Mouse (Mus musculus): ENCODE measurements around the gene Tmem259. TPM values are rescaled to one million over a fixed set of nuclear protein-coding genes. Genes with fewer than 3 reads are reported as not detected.

Gene Tmem259
- polyA plus RNA-seq, 1 experiment from 2014 or later: 22.5 TPM

DNA sequence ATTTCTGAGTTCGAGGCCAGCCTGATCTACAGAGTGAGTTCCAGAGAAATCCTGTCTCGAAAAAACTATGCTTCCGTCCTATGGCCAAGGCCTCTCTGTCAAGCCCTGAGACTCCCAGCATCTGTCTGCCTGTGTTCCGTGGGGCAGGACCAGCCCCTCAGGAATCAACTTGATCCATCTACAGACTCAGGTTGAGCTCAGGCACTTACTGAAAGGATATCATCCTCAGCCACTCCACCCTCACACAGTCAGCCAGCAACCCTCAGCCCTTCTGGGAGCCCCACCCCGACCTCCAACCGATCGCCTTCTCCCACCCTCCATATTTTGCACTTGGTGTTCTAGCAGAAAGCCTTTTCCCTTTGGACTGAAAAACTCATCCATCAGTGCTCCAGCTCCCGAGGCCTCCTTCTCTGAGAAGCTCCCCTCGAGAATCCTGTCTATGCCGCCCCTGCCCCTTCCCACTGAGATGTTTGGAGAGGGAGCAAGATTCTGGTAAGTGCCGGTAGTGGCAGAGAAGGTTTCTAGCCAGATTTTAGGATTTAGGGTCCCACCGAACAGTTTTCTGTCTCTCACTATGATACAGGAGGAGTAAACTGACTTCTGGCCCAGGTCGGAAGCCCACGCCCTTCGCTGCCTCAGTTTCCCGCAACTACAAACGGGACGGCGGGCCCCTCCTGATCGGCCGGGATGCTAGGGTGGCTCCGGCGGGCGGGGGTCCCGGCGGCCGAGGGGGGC is 3.8 kb upstream of the Tmem259 start:
- ATAC-seq (ENCODE audit: insufficient number of reproducible peaks, insufficient read depth, low FRiP score, low TSS enrichment, low read depth): no peak
- Histone ChIP-seq H3K9ac (replicated peaks) (peak overlapping the region; percentile 78), H3K27ac (peak overlapping the region; percentile 90), H3K9me3 (0 out of 2 replicates have a peak, but pooled peaks cover 12% of the 10 kb centered on the region), H3K36me3 (peaks cover 24% of the 10 kb centered on the region), H3K4me3 (replicated peaks) (peak overlapping the region; percentile 76), H3K27me3 (0 out of 2 replicates have a peak, but pooled peaks cover 3% of the 10 kb centered on the region), H3K4me1 (replicated peaks) (peaks cover 50% of the 10 kb centered on the region), H3K4me2 (peak overlapping the region; percentile 94)
- 8% methylated on average over 27 of the region's 27 CpGs for WGBS

GRCm38 (mm10) chr10:79986963-79987362 is 2.8 kb upstream of the Tmem259 start:
- Histone ChIP-seq H3K36me3 (peaks cover 14% of the 10 kb centered on the region), H3K4me1 (replicated peaks) (peaks cover 57% of the 10 kb centered on the region), H3K4me2 (peak overlapping the region; percentile 94), H3K27me3 (0 out of 2 replicates have a peak, but pooled peaks cover 3% of the 10 kb centered on the region), H3K4me3 (replicated peaks) (0 out of 2 replicates have a peak overlapping the region, but pooled peaks have one; percentile 76), H3K9me3 (0 out of 2 replicates have a peak, but pooled peaks cover 12% of the 10 kb centered on the region), H3K27ac (peak overlapping the region; percentile 90), H3K9ac (replicated peaks) (no peak overlapping the region)
- no peak for ATAC-seq (ENCODE audit: insufficient number of reproducible peaks, insufficient read depth, low FRiP score, low TSS enrichment, low read depth)
- 4% methylated on average over 11 of the region's 11 CpGs for WGBS

DNA sequence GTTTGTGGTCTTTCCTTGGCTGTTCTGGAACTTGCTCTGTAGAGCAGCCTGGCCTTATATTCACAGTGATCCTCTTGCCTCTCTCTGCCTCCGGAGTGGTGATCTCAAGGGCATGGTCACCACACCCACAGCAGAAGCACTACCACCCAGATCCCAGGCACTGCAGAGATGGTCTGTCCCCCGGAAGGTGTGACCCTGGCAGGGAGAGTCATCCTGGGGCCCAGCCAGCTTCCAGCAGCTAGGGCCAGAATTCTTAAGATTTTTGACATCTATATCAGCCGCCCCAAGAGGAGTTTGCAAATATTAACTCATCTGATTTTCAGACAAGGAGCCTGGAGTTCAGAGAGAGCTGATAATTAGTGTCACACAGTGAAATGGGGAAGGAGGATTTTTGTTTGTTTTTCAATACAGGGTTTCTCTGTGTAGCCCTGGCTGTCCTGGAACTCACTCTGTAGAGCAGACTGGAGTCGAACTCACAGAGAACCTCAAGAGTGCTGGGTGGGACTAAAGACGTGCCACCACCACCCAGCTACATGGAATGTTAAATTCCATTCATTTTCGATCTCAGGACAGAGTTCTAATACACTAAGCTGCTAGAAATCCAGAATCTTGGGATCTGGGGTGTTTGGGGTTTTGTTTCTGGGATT is 2.2 kb upstream of the Tmem259 start:
- H3K9me3 ChIP-seq: 0 out of 2 replicates have a peak, but pooled peaks cover 7% of the 10 kb centered on the region
- peak overlapping the region; percentile 94 for H3K4me2 ChIP-seq
- H3K4me3 ChIP-seq (replicated peaks): peak overlapping the region; percentile 76
- peaks cover 61% of the 10 kb centered on the region for H3K4me1 ChIP-seq (replicated peaks)
- WGBS: 44% methylated on average over 6 of the region's 6 CpGs
- H3K9ac ChIP-seq (replicated peaks): peak overlapping the region; percentile 40; the same call in 1 of the 2 replicates
- peaks cover 8% of the 10 kb centered on the region for H3K36me3 ChIP-seq
- H3K27me3 ChIP-seq: 0 out of 2 replicates have a peak, but pooled peaks cover 3% of the 10 kb centered on the region
- peak overlapping the region; percentile 93; the same call in 1 of the 2 replicates for H3K27ac ChIP-seq
- ATAC-seq (ENCODE audit: insufficient number of reproducible peaks, insufficient read depth, low FRiP score, low TSS enrichment, low read depth): no peak

DNA sequence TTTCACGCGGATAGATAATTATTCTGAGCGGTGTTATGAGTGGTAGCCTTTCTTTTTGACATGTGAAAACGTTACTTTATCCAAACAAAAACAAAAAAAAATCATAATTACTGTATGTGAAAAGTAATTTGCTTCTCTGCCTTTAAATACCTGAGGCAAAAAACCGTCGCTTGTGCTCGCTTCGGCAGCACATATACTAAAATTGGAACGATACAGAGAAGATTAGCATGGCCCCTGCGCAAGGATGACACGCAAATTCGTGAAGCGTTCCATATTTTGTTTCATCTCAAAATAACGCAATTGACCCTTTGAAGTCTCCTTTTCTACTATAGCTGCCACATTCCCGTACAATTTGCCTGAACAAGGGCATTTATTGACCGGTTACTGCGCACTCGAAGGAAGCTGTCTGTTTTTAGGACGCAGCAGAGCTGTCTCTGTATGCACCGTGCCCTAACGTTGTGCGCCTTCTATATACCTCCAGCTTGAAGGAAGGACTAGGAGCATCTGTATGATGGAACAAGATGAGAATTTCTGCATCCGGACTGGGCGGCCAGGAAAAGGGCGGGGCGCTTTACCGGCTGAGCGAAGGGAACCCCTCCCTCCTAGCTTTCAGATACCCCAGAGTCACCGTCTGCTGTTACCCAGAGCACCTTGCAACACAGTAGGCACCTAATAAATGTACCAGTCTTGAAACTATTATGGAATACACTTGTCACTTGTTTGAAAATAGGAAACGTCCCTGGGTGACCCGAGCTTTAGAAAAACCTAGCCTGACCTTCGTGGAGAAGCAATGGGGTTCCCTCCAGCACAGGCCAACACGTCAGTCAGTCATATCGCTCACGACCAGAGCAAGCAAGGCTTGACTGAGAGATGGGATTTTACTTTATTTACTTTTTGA is 1.5 kb upstream of the Tmem259 start:
- peak overlapping the region; percentile 94 for H3K4me2 ChIP-seq
- WGBS: 5% methylated on average over 35 of the region's 35 CpGs
- ATAC-seq (ENCODE audit: insufficient number of reproducible peaks, insufficient read depth, low FRiP score, low TSS enrichment, low read depth): no peak
- H3K4me1 ChIP-seq (replicated peaks): peaks cover 61% of the 10 kb centered on the region
- 0 out of 2 replicates have a peak, but pooled peaks cover 3% of the 10 kb centered on the region for H3K27me3 ChIP-seq
- no peaks in the 10 kb centered on the region for H3K9me3 ChIP-seq
- peaks cover 4% of the 10 kb centered on the region; the same call in 1 of the 2 replicates for H3K36me3 ChIP-seq
- peak overlapping the region; percentile 56 for H3K9ac ChIP-seq (replicated peaks)
- peak overlapping the region; percentile 93 for H3K27ac ChIP-seq
- peak overlapping the region; percentile 76 for H3K4me3 ChIP-seq (replicated peaks)

DNA sequence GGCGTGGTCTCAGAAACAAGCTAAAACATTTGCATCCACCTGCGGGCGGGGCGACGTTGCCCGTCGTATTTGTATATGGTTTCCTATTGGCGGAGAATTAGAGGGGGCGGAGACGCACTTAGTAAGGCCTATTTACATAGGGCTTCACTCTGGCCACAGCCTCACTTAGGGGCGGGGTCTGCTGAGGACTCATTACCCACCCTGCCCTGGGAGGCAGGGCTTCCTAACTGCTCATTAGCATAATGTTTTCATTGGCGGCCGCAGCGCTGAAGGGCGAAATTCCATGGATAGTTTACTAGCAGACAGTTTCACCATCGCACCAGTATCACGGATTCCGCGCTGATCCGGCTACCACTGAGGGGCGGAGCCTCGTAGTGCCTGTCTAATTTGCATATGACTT is 741 bp upstream of the Tmem259 start:
- Histone ChIP-seq H3K4me2 (peak overlapping the region; percentile 94), H3K4me3 (replicated peaks) (peak overlapping the region; percentile 76), H3K9ac (replicated peaks) (peak overlapping the region; percentile 86), H3K27me3 (0 out of 2 replicates have a peak, but pooled peaks cover 3% of the 10 kb centered on the region), H3K36me3 (peaks cover 8% of the 10 kb centered on the region; the same call in 1 of the 2 replicates), H3K4me1 (replicated peaks) (peaks cover 56% of the 10 kb centered on the region), H3K27ac (peak overlapping the region; percentile 93), H3K9me3 (no peaks in the 10 kb centered on the region)
- under 1% methylated on average over 22 of the region's 22 CpGs for WGBS
- peak; percentile 92 for ATAC-seq (ENCODE audit: insufficient number of reproducible peaks, insufficient read depth, low FRiP score, low TSS enrichment, low read depth)

DNA sequence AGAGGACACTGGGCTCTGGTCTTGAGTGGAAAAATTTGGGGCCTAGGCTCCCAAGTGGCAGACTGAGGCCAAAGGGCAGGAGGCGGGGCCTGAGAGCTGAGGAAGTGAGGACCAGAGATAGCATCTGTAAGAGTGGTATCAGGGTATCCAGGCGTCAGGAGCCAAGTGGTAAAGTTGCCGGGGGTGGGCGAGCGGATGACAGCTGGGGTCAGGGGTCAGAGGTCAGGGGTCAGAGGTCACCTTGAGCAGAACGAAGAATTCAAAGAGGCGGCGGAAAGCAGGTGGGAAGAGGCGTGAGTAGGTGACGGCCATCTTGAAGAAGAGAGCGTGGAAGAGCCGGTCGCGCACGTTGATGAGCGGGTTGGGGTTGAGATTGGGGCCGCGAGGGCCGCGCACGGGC is 460 bp downstream of the Tmem259 start:
- peak overlapping the region; percentile 94 for H3K4me2 ChIP-seq
- H3K4me3 ChIP-seq (replicated peaks): peak overlapping the region; percentile 76
- peak overlapping the region; percentile 86 for H3K9ac ChIP-seq (replicated peaks)
- H3K4me1 ChIP-seq (replicated peaks): peaks cover 44% of the 10 kb centered on the region
- ATAC-seq (ENCODE audit: insufficient number of reproducible peaks, insufficient read depth, low FRiP score, low TSS enrichment, low read depth): no peak
- peaks cover 19% of the 10 kb centered on the region for H3K36me3 ChIP-seq
- 1% methylated on average over 21 of the region's 21 CpGs for WGBS
- no peaks in the 10 kb centered on the region for H3K9me3 ChIP-seq
- 0 out of 2 replicates have a peak, but pooled peaks cover 3% of the 10 kb centered on the region for H3K27me3 ChIP-seq
- peak overlapping the region; percentile 93 for H3K27ac ChIP-seq

- WGBS: 76% methylated on average over 5 of the region's 5 CpGs
- Histone ChIP-seq H3K4me1 (replicated peaks) (peaks cover 42% of the 10 kb centered on the region), H3K9ac (replicated peaks) (peak overlapping the region; percentile 86; the same call in 1 of the 2 replicates)
These were observed 925 bp downstream of the Tmem259 start for GRCm38 (mm10) chr10:79983205-79983604.

GRCm38 (mm10) chr10:79979401-79980155 is 4.6 kb downstream of the Tmem259 start:
- no peak overlapping the region for H3K4me3 ChIP-seq (replicated peaks)
- H3K27me3 ChIP-seq: no peaks in the 10 kb centered on the region
- H3K27ac ChIP-seq: no peak overlapping the region
- no peak for ATAC-seq (ENCODE audit: insufficient number of reproducible peaks, insufficient read depth, low FRiP score, low TSS enrichment, low read depth)
- WGBS: 93% methylated on average over 22 of the region's 22 CpGs
- H3K4me1 ChIP-seq (replicated peaks): peaks cover 18% of the 10 kb centered on the region
- no peak overlapping the region for H3K4me2 ChIP-seq
- H3K9me3 ChIP-seq: no peaks in the 10 kb centered on the region
- H3K9ac ChIP-seq (replicated peaks): no peak overlapping the region
- peaks cover 58% of the 10 kb centered on the region for H3K36me3 ChIP-seq

More at GRCm38 (mm10) chr10:79983205-79983604, 925 bp downstream of the Tmem259 start:
- Histone ChIP-seq H3K27me3 (no peaks in the 10 kb centered on the region), H3K27ac (peak overlapping the region; percentile 93; the same call in 1 of the 2 replicates), H3K9me3 (no peaks in the 10 kb centered on the region), H3K36me3 (peaks cover 24% of the 10 kb centered on the region), H3K4me3 (replicated peaks) (peak overlapping the region; percentile 76), H3K4me2 (peak overlapping the region; percentile 94)
- no peak for ATAC-seq (ENCODE audit: insufficient number of reproducible peaks, insufficient read depth, low FRiP score, low TSS enrichment, low read depth)

- Histone ChIP-seq H3K36me3 (peaks cover 67% of the 10 kb centered on the region), H3K27ac (no peak overlapping the region), H3K4me3 (replicated peaks) (no peak overlapping the region), H3K27me3 (0 out of 2 replicates have a peak, but pooled peaks cover 10% of the 10 kb centered on the region), H3K9ac (replicated peaks) (no peak overlapping the region), H3K9me3 (no peaks in the 10 kb centered on the region), H3K4me1 (replicated peaks) (peaks cover 12% of the 10 kb centered on the region), H3K4me2 (no peak overlapping the region)
- WGBS: 95% methylated on average over 21 of the region's 21 CpGs
- no peak for ATAC-seq (ENCODE audit: insufficient number of reproducible peaks, insufficient read depth, low FRiP score, low TSS enrichment, low read depth)
These were observed 6.1 kb downstream of the Tmem259 start for GRCm38 (mm10) chr10:79978061-79978460.

- Histone ChIP-seq H3K9me3 (no peaks in the 10 kb centered on the region), H3K27me3 (0 out of 2 replicates have a peak, but pooled peaks cover 15% of the 10 kb centered on the region), H3K36me3 (peaks cover 67% of the 10 kb centered on the region), H3K9ac (replicated peaks) (no peak overlapping the region), H3K27ac (no peak overlapping the region), H3K4me2 (no peak overlapping the region), H3K4me1 (replicated peaks) (peaks cover 4% of the 10 kb centered on the region), H3K4me3 (replicated peaks) (no peak overlapping the region)
- no peak for ATAC-seq (ENCODE audit: insufficient number of reproducible peaks, insufficient read depth, low FRiP score, low TSS enrichment, low read depth)
- WGBS: 80% methylated on average over 28 of the region's 28 CpGs
These were observed 6.8 kb downstream of the Tmem259 start for GRCm38 (mm10) chr10:79977324-79977723.
